Mouse (Mus musculus) cerebellum, postnatal 14 days (tissue): ENCODE measurements around the gene Gm28539.
"Not testable (repeated sequence)": the region's sequence is repeated elsewhere in the genome, so short reads cannot be mapped to it uniquely, and the experiment has no call there.

Experiments used
- DNase-seq, 2 experiments: peaks; one replicate each; pipeline ENCODE4 v3.0.0; 2021; ENCODE audit warnings: mixed read lengths in 2 of 2

Gene Gm28539

DNA sequence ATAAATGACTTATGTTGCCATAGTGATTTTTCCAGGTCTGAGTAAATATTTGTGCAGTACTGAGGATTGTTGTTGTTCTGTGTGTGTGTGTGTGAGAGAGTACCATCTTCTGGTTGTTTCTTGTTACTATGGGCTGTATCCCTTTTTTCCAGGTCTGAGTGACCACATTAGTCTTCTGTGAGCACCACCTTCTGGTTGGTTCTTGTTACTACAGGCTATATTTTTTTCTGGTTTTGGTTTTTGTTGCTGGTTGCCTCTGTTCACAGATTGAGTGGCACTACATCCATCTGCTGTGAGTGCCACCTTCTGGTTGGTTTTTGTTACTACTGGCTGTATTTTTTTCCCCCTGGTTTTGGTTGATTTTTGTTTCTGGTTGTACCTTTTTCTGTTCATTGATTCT, 22.2 kb downstream of the Gm28539 start:
- DNase-seq, result peak; percentile 73 to 87

DNA sequence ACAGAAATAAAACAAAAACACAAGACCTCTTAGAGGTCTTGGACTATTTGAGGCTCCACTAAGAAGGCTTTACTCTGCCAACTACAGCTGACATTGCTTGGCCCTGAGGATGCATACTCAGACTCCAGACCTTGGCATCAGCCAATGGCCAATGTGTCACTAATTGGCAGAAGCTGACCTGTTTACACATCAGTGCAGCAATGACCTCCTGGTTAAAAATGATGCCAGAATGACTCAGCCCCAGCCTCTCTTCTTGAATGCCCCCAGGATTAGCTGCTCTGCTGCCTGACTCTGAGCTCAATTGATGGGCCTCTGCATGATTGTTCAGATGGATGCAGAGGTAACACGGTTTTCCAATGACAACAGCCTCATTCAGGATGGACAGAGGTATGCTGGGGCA, 23.8 kb downstream of the Gm28539 start:
- peak; percentile 50 to 56 for DNase-seq

DNA sequence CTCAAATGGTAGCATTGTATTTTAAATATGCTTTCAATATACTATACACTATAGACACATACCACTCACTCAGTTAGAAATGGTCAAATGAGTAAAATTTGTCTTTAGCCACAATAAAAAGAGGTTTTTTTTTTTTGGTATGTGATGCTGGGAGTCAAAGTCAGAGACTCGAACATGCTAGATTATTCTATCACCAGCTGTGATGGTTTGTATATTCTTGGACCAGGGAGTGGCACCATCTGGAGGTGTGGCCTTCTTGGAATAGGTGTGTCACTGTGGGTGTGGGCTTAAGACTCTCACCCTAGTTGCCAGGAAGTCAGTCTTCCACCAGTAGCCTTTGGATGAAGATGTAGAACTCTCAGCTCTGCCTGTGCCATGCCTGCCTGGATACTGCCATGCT, 34.1 kb downstream of the Gm28539 start:
- not testable (repeated sequence) for DNase-seq

DNA sequence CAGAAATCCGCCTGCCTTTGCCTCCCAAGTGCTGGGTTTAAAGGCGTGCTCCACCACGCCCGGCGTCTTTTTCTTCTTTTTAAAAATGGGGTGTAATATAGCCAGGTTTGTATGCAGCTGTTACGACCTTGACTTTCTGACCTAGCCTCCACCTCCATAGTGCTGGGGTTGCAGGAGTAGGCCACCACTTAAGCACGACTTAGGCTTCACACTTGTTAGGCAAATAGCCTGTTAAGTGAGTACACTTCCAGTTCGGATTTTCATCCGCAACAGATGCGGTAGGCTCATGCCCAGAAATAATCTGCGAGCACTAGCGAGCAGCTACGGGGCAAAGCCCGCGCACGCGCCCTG, 39.7 kb downstream of the Gm28539 start:
- DNase-seq, result no peak

DNA sequence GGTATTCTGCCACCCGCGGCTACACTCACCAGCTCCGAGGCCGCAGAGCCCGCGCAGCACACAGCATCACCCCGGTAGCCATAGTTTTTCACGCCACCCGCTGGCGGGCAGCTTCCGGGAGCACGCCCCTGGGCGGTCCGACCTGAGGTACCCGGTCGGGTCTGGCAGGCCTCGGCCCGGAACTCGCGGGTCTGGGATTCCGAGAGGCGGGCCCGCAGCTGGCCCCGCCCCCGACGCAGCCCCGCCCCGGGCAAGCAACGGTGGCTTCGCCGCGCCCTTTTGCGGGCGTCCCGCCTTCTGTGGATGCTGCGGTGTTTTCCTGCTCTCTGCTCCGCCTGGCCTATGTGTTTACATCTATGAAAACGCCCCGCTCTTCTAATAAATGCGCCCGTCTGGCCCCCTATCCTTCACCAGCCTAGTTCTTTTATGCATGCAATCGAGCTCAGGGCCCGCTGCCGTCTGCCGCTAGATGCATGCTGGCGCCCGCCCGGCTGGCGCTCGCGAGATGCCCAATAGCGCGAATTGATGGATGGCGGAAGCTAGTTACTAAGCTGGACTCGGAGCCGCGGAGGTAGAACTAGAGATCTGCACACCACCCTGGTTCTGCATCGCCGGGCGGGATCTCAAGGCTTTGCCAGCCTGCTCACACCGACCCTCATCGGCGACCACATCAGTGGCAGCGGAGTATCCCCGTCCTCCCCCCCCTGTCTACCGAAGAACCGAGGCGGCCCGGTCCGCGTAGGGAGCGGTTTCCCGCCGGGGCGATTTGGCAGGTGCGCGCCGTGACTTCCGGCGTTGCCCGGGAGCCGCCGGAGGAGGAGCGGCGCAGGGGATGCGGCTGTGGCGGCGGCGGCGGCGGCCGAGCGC, 40.3 kb downstream of the Gm28539 start, which contains the start of the genes Mrpl40 and Hira:
TSS of gene Mrpl40 (minus strand) at position 421 of the 867 bp plus-strand sequence.
TSS of gene Hira (plus strand) at position 596 of the 867 bp plus-strand sequence.
- DNase-seq, result peak; percentile 94 to 97

DNA sequence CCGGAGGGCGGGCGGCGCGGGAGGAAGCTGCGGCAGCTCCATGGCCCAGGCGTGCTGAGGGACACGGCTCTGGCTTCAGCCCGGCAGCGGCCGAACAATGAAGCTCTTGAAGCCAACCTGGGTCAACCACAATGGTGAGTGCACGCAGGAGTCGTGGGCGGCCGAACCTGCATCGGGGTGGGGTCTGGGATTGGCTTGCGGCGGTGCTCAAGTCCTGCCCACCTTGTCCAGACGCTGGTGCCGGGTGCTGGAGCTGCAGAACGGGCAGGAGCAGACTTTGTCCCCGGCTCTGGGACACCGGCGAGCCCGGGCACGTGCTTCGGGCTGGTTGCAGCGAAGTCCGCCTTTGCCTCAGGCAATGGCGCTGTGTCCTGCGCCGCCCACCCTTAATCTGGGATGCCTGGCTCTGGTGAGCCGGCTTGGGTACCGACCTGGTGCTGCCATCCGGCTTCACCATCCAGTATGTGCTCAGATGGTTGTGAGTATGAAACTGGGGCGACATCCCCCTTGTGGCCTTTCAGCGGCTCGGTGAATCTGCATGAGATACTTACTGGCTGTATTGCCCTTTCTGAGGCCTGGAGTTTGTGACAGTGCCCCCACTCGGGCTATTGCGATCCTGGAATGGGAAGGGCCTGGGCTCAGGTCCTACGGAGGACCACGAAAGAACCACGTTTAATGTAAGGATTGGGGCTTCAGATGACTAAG, 41.2 kb downstream of the Gm28539 start:
- DNase-seq, result peak; percentile 65 to 70

DNA sequence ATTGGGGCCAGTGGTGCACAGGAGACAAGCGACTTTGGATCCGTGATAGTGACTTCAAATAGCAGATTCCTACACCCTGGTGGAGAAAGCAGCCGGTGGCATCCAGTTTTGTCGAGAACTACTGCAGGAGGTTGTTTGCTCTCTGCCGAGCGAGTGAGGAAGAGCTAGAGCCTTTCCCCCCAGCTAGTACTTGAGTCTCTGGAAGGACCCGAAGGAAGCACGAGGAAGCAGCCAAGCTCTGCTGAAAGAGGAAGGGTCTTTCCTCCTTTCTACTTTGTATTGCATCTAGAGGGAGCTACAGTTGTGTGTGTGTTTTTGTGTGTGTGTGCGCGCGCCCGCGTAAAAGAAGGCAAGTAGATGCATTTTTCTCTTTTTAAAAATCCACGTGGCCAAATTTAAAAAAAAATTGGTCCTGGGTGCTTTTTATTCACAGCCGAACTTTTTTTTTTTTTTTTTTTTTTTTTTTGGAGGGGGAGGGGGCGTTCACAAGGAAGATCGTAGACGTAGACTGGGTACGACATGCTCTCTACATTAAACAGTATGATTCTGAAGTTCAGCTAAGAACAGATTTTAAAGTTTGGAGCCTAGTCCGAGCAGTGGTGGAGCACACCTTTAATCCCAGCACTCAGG, 41.8 kb downstream of the Gm28539 start:
- DNase-seq, result no peak

DNA sequence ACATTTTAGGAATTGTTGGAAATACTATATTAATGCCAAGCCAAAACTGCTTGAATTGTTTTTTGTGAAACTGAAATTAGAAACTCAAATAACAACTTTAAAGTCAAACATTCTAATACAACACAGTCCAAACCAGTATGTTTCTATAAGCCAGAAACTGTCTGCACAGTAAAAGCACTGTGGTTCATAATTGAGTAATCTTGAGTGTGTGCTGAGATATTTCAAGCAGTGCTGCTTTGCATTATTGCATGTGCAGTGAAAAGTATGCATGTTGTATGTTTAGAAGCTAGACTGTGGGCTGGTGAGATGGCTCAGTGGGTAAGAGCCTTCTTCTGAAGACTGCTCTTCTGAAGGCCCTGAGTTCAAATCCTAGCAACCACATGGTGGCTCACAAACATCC, 47.7 kb downstream of the Gm28539 start:
- DNase-seq, result no peak

DNA sequence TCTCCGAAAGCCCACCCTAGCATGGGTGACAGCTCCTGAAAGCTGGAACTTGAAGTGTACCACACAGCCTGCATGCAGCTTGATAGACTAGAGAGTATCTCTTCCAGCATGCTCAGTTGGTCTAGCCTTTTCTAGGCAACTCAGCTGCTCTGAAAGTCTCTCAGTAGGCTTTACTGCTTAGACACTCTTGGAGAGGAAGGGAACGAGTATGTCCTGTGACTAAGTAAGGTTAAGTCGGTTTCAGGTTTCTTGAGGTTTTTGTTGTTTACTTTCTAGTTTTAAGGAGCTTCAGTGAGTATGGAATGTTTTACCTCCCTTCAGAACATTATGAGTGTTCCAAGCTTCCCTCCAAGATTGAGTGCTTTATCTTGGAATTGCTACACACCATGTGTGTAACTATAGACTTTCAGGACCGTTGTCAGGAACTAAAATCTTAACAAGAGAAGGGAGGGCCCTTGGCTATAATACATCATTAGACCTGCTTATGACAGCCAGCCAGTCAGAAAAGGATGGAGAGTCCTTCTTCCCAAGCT, 57.5 kb downstream of the Gm28539 start:
- DNase-seq, result no peak

DNA sequence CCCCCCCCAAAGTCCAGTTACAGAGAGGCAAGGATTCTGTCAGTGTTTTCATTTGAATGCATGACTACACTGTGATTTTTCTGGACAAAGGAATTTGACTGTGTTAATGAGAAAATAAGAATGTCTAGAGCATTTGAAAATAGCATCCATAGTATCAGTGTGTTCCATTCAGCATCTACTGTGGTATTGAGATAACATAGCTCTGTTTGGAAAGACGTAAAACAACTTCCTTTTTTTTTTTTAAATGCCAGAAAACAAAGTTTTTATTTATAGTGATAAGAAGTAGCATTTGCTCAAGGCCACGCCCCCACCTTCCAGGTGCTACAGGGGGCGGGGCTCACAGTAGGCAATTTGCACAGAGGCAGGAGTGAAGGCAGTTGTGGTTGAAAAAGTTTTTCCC, 58.9 kb downstream of the Gm28539 start:
- no peak for DNase-seq

DNA sequence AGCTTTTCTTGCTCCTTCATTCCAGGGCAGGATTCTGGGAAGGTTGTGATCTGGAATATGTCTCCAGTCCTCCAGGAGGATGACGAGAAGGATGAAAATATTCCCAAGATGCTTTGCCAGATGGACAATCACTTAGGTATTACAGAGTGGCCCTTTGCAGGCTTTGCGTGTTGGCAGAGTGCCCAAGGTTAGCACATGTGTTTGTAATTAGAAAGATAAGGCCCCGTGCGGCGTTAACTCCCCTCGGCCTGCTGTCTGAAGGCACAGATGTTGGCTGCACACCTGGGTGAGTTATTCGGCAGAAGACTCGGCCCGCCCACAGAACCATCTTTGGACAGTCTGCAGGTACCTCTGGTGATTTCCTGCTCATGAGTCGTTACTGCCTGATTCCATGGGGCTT, 60.0 kb downstream of the Gm28539 start:
- no peak for DNase-seq

DNA sequence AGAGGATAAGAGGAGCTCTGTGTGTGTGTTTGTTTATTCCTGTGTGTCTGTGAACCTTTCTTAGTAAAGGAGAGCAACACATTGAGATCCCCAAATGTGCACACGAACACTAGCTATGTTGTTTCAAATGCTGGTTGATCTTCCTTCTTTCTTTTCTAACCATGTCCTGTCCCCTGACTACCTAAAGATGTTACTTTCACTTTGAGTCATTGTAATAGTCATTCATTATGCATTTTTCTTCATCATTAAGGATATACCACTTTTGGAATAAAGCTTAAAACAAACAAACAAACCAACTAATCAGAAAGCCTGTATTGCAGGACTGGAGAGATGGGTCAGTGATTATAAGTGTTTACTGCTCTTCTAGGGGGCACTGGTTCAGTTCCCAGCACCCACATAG, 69.3 kb downstream of the Gm28539 start:
- no peak for DNase-seq

DNA sequence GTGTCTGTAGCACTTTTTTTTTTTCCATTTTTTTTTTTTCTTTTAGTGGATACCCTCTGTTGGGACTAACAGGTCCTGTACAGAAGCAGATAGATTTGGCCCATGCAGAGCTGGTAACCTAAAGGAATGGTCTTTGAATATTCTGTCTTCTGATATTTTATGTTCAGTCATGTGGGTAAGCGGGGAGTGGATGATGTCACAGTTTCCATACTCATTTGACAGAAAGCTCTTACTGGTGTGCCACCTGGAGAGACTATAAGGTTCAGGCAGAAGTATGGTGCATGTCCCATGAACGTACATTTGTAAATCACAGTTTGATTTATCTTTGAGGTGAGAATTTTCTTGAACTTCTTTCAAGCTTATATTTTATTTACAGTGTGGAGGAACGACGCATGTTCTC, 79.7 kb downstream of the Gm28539 start:
- no peak for DNase-seq

DNA sequence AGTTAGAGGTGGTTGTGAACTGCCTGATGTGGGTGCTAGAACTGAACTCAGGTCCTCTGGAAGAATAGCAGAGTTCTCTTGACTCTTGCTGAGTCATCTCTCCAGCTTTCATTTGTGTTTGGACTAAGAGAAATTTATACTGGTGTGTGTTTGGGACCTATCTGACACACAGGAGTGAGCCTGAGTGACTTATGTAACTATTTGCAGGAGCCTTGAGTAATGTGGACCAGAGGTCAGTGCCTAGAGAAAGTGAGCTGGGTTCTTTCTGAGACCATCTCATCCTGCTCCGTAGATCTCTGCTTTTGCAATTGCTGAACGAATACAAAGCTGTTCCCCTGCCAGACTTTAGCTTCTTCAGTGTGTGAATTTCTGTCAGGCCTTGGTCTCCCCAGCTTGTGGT, 85.4 kb downstream of the Gm28539 start:
- DNase-seq, result no peak

DNA sequence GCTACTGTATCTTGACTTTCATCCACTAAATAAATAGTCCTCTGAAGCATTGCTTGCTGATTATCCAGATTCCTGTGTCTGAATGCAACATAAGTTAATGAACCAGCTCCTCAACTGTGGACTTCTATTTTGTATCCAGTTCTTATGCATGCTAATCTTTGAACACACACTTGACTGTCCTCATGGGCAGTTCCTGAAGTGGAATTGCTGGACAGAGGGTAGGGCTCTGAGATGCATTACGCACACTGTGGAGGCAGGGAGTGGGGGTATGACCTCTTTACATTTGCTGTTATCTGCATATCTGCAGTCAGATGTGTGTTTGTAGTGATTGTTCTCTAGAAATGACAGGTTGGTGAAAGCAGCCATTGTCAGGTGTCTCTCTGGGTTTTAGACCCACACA, 91.6 kb downstream of the Gm28539 start:
- DNase-seq, result no peak

DNA sequence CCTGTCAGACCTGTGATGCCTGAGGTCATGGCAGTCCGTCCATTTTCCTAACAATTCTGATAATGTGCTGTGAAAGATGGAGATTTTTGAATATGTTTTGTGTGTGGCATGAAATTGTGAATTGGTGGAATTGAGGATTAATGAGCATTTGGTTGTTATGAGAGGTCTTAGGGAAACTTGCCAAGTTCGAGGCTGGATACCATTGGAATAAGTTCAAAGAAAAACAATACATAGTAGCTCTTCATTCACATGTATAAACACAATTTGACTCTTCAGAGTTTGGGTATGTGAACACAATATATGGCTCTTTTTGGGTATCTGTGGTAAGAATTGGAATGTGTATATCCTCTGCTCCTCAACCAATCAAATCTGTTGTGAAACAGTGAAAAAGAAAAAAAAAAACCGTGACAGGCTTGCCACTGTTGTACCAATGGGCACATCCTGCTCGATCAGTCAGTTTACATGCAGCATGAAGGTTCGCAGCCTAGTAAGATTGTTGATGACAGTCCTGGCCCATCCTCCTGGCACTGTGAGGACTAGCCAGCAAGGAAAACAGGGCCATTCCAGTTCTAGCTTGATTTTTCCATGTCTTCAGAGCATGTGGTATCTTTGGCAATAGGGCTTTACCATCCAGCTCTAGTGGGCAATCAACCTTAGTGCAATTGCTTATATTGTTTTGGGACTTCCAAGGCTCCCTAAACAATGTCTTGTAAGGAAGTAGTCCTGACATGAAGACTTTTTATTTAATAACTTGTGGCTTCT, 102.1 kb downstream of the Gm28539 start:
- DNase-seq, result peak in 1 of 2 experiments; percentile 13

DNA sequence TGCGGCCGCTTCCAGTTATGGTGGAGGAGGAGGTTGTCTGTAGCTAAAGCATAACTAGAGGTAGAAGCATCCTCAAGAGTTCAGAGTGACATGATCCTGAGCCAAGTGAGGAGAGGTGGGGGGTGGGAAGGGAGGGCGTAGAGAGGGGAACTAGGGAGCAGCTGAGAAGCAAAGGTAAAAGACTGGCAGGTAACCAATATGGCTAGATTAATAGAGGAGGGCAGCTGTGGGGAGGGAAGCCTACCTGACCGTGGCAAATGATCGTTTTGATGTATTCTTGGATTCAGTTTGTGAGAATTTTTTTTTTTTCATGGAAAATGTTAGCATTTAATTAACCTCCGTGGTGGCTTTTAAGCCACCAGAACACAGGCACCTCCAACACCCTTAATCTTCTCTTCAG, 107.5 kb downstream of the Gm28539 start:
- no peak for DNase-seq

DNA sequence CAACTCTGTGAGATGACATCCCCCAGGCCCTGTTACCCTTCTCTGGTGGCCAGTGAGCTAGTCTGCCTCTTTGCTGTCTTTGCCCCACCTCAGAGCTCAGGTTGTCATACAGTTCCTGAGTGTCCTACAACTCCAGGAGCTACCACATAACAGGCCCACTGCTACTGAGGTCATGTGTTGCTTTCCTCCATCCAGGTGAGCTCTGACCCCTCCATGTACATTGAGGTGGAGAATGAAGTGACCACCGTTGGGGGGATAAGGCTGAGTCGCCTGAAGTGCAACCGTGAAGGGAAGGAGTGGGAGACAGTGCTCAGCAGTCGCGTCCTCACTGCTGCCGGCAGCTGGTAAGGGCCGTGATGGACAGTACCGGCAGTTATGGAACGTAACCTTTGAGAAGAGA, 112.6 kb downstream of the Gm28539 start:
- DNase-seq, result no peak

DNA sequence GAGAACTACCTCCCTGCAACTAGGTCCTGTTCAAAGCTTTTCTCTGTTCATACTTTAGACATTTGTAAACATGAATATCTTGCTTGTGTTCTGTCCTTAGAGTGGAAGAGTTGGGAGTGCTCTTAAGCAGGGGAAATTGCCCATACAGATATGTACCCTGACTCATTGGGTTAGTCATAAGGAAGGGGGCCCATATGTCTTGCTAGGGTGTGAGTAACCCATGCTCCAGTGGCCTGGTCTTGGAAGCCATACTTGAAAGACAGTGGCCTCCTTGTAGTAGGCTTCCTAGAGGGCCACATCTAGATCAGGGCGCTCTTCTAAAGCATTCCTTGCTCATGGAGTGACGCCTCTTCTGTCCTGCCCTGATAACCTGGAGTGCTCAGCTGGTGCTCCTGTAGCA, 114.0 kb downstream of the Gm28539 start:
- no peak for DNase-seq

DNA sequence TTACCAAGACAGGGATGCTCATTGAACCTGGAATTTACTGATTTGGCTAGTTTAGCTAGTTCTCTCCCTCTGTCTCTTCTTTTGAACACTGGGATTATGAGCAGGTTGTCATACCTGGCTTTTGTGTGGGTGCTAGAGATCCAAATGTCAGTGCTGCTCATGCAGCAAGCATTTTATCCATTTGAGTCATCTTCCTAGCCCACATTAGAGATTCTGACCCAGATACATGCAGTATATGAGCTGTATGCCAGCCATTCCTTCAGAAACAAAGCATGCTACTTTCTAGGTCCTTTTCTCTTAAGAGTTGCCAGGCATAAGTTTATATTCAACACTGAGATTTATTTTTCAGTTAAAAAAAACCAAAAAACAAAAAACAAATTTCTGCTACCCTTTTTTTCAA, 116.4 kb downstream of the Gm28539 start:
- DNase-seq, result no peak

DNA sequence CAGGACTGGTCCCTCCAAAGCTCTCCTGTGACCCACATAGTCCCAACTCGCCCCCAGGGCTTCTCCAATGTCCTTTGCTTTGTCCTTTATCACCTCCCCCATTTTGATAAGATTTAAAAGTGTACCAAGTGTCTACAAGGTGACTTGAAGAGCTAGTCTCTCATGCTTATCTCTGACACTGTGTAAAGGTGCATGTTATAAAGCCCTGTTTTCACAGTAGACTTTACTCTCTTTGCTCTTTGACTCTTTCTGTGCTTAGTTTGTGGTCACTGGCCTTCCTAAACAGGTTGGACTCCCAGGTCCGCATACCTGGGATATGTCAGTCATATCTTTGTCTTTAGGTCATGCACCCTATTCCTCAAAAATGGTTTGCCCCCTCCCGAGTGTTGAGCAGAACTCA, 118.7 kb downstream of the Gm28539 start:
- no peak for DNase-seq

DNA sequence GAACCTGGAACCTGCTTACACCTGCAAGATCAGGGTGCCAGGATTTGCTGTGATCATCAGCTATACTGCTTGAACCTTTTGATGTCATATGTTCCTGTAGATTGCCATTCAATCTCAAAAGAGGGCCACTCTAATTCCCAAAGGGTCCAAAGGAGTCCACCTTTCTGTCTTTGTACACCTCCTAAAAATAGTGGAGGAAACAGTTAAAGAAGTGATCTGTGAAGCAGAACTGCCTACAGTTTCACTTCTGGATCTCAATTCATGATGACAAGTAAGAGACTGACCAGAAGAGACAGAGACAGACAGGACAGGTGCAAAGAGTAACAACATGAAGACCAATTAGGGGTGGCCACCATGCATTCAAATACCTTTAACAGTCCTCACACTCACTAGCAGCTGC, 127.1 kb downstream of the Gm28539 start:
- DNase-seq, result no peak
